Mouse (Mus musculus): ENCODE measurements at regions not wholly inside any gene's neighbourhood (a gene's known extent, or its start where the extent isn't known, plus 50 kb on each side); places are given as distances from the start of the nearest gene placed in this dataset.
A peak's percentile ranks its signal among the peaks of the same experiment; 100 is the strongest.

GRCm38 (mm10) chr4:81730386-81730785 is 287.8 kb upstream of the Mpdz start:
- no peak for DNase-seq (ENCODE audit: low spot score)

- DNase-seq (ENCODE audit: low spot score) = no peak
Measured at GRCm38 (mm10) chr4:81728961-81729360, 286.3 kb upstream of the Mpdz start.

GRCm38 (mm10) chr4:81727735-81728581 is 285.3 kb upstream of the Mpdz start:
- no peak for DNase-seq (ENCODE audit: low spot score)

- no peak for DNase-seq (ENCODE audit: low spot score)
Measured at GRCm38 (mm10) chr4:81726761-81727723, 284.4 kb upstream of the Mpdz start.

- DNase-seq (ENCODE audit: low spot score) = no peak
Measured at GRCm38 (mm10) chr4:81724751-81725150, 282.1 kb upstream of the Mpdz start.

- DNase-seq (ENCODE audit: low spot score) = no peak
Measured at GRCm38 (mm10) chr4:81712378-81712777, 269.8 kb upstream of the Mpdz start.

GRCm38 (mm10) chr4:81695182-81695581 is 252.6 kb upstream of the Mpdz start:
- no peak for DNase-seq (ENCODE audit: low spot score)

GRCm38 (mm10) chr4:81677205-81677604 is 234.6 kb upstream of the Mpdz start:
- DNase-seq (ENCODE audit: low spot score) = no peak

GRCm38 (mm10) chr4:81674871-81675270 is 232.3 kb upstream of the Mpdz start:
- DNase-seq (ENCODE audit: low spot score) = no peak

GRCm38 (mm10) chr4:81673398-81674265 is 231.0 kb upstream of the Mpdz start:
- no peak for DNase-seq (ENCODE audit: low spot score)

GRCm38 (mm10) chr4:81671986-81672385 is 229.4 kb upstream of the Mpdz start:
- DNase-seq (ENCODE audit: low spot score) = no peak

GRCm38 (mm10) chr4:81669181-81669580 is 226.6 kb upstream of the Mpdz start:
- no peak for DNase-seq (ENCODE audit: low spot score)

GRCm38 (mm10) chr4:81661096-81661495 is 218.5 kb upstream of the Mpdz start:
- no peak for DNase-seq (ENCODE audit: low spot score)

GRCm38 (mm10) chr4:81628496-81628828 is 185.8 kb upstream of the Mpdz start:
- DNase-seq (ENCODE audit: low spot score) = no peak

- no peak for DNase-seq (ENCODE audit: low spot score)
Measured at GRCm38 (mm10) chr4:81627714-81628495, 185.3 kb upstream of the Mpdz start.

- no peak for DNase-seq (ENCODE audit: low spot score)
Measured at GRCm38 (mm10) chr4:81625348-81625934, 182.8 kb upstream of the Mpdz start.

GRCm38 (mm10) chr4:81624111-81624510 is 181.5 kb upstream of the Mpdz start:
- no peak for DNase-seq (ENCODE audit: low spot score)

- peak; percentile 60 for DNase-seq (ENCODE audit: low spot score)
Measured at GRCm38 (mm10) chr4:81621391-81622137, 178.9 kb upstream of the Mpdz start.

- DNase-seq (ENCODE audit: low spot score) = no peak
Measured at GRCm38 (mm10) chr4:81617191-81617590, 174.6 kb upstream of the Mpdz start.

- DNase-seq (ENCODE audit: low spot score) = peak; percentile 41
Measured at GRCm38 (mm10) chr4:81611191-81611590, 168.6 kb upstream of the Mpdz start.
